Mouse (Mus musculus): ENCODE measurements around the gene Rcc1. TPM values are rescaled to one million over a fixed set of nuclear protein-coding genes. Genes with fewer than 3 reads are reported as not detected.
A peak's percentile ranks its signal among the peaks of the same experiment; 100 is the strongest.

Rcc1 gene
- polyA plus RNA-seq, 1 experiment from 2014 or later: 42.4 TPM

DNA sequence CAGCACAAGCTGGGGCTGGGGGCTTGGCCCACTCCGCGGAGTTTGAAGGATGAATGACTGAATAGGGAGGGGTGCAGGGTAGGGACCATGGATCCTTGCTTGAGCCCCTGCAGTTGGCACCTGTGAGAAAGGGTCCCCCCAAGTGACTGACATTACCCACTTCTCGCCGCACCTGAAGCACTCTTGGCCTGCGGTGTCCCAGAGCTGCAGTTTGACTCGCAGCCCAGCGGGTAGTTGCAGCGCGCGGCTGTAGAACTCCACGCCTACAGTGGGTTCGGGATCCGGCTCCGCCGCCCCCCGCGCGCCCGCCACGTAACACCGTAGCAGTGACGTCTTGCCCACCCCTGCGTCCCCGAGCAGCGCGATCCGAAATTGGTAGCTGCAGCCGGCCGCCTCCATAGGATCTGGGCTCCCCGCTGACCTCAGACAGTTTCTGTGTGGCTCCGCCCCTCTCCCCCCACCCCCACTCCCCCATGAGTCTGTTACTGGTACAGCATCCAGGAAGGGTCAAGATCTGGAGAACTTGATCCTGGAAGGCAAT, 50.4 kb downstream of the Rcc1 start, which contains the start of gene Rab42:
TSS of gene Rab42 (minus strand) at position 447 of the 541 bp plus-strand sequence.
- Histone ChIP-seq H3K27me3 (replicated peaks; ENCODE audit: control insufficient read depth, insufficient read depth, low read length) (no peaks in the 10 kb centered on the region), H3K4me3 (ENCODE audit: low read depth, low read length) (peak within 1 kb of the TSS; percentile 32), H3K9me3 (replicated peaks; ENCODE audit: control insufficient read depth, low read length) (no peaks in the 10 kb centered on the region), H3K4me1 (ENCODE audit: control insufficient read depth, insufficient read depth, low read length) (no peaks in the 10 kb centered on the region), H3K9ac (ENCODE audit: low read length) (peak within 1 kb of the TSS; percentile 52), H3K4me2 (ENCODE audit: low read length) (peak within 1 kb of the TSS; percentile 60), H3K27ac (ENCODE audit: low read depth, low read length) (no peak within 1 kb of the TSS), H3K36me3 (ENCODE audit: control insufficient read depth, insufficient read depth, low read length) (no peaks in the 10 kb centered on the region)
- no peak for ATAC-seq
- DNase-seq (ENCODE audit: low spot score): peak; percentile 33
- 1% methylated on average over 31 of the region's 31 CpGs for WGBS

DNA sequence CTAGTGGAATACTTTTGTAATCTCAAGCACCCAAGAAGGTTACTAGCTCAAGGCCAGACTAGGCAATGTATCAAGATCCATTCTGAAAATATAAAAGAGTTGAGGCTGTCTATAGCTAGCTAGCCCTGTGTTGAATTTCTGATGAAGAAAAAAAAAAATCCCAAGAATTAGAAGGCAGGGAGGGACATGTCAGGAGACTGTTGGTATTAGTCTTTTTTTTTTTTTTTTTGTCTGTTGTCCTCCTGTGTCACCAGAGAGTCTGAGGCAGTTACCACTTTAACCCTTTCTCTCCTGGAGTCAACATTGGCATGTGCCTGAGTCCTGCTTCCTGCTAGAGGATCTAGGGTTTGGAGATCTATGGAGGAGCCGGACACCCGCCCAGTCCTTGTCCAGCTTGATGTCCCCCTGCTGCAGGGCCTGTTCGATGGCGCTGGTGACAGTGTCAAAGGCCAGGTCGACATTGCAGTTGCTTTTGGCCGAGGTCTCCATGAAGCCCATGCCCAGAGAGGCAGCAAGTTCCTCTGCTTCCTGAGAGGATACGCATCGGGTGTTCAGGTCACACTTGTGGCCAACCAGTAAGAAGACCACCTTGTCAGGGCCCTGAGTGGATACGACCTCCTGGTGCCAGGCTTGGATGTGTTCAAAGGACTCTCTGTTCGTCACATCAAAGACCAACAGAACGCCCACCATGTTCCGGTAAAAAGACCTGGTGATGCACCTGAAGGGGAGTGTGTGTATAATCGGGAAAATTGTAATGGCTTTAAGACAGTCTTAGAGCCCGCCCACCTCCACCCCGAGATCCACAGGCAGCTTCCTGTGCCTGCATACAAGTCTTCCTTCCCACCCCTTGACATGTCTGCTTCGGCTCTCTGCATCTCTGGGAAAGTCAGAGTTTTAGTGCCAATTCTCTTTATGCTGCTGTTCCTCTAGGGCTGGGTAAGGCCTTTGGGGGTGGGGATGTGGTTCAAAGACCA, 51.2 kb downstream of the Rcc1 start:
- Histone ChIP-seq H3K36me3 (ENCODE audit: control insufficient read depth, insufficient read depth, low read length) (no peaks in the 10 kb centered on the region), H3K9ac (ENCODE audit: low read length) (peak overlapping the region; percentile 52; the same call in 1 of the 2 replicates), H3K4me1 (ENCODE audit: control insufficient read depth, insufficient read depth, low read length) (no peaks in the 10 kb centered on the region), H3K4me2 (ENCODE audit: low read length) (peak overlapping the region; percentile 60; the same call in 1 of the 2 replicates), H3K4me3 (ENCODE audit: low read depth, low read length) (peak overlapping the region; percentile 32; the same call in 1 of the 2 replicates), H3K9me3 (replicated peaks; ENCODE audit: control insufficient read depth, low read length) (no peaks in the 10 kb centered on the region), H3K27ac (ENCODE audit: low read depth, low read length) (no peak overlapping the region), H3K27me3 (replicated peaks; ENCODE audit: control insufficient read depth, insufficient read depth, low read length) (no peaks in the 10 kb centered on the region)
- no peak for ATAC-seq
- no peak for DNase-seq (ENCODE audit: low spot score)
- WGBS: 63% methylated on average over 16 of the region's 16 CpGs

DNA sequence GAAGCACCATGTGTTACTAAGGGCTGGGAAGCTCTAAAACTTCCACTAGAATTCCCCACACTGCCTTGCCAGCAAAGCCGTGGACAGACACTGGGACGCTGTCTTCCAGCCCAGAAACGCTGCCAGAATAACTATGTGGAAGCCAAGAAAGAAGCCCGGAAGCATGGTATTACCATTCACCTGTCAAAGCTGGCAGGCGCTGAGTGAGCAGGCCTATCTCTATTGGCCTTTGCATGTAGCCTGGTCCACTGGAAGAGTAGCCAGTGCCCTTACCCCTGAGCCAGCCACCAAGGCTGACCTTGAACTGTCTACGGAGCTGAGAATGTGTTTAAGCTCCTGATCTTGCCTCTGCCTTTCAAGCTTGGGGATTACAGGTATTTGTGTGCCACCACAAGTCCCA, 51.9 kb downstream of the Rcc1 start:
- H3K27me3 ChIP-seq (replicated peaks; ENCODE audit: control insufficient read depth, insufficient read depth, low read length): no peaks in the 10 kb centered on the region
- DNase-seq (ENCODE audit: low spot score) (no peak), ATAC-seq (no peak)
- H3K4me3 ChIP-seq (ENCODE audit: low read depth, low read length): no peak overlapping the region
- H3K4me1 ChIP-seq (ENCODE audit: control insufficient read depth, insufficient read depth, low read length): no peaks in the 10 kb centered on the region
- no peak overlapping the region for H3K9ac ChIP-seq (ENCODE audit: low read length)
- H3K27ac ChIP-seq (ENCODE audit: low read depth, low read length): no peak overlapping the region
- no peak overlapping the region for H3K4me2 ChIP-seq (ENCODE audit: low read length)
- H3K9me3 ChIP-seq (replicated peaks; ENCODE audit: control insufficient read depth, low read length): no peaks in the 10 kb centered on the region
- WGBS: 87% methylated on average over 6 of the region's 6 CpGs
- H3K36me3 ChIP-seq (ENCODE audit: control insufficient read depth, insufficient read depth, low read length): no peaks in the 10 kb centered on the region

DNA sequence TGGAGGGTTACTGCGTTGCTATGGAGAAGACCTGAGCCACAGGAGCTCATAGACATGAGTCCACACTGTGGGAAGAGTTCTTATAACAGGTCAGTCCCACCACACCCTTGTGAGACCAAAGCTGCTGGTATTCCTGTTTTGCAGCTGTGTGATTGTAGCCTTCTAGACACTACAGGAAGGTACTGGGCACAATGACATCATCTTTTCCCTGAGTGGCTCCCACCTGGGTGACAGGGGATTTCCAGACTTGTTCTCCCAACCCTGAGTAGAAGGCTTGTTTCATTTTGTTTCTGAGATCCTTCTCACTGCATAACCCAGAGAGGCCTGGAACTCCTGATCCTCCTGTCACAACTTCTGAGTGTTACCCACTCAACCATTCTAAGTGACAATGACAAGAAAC, 53.6 kb downstream of the Rcc1 start:
- Histone ChIP-seq H3K4me1 (ENCODE audit: control insufficient read depth, insufficient read depth, low read length) (no peaks in the 10 kb centered on the region), H3K4me3 (ENCODE audit: low read depth, low read length) (no peak overlapping the region), H3K27ac (ENCODE audit: low read depth, low read length) (no peak overlapping the region), H3K9me3 (replicated peaks; ENCODE audit: control insufficient read depth, low read length) (no peaks in the 10 kb centered on the region), H3K9ac (ENCODE audit: low read length) (no peak overlapping the region), H3K36me3 (ENCODE audit: control insufficient read depth, insufficient read depth, low read length) (no peaks in the 10 kb centered on the region), H3K27me3 (replicated peaks; ENCODE audit: control insufficient read depth, insufficient read depth, low read length) (no peaks in the 10 kb centered on the region), H3K4me2 (ENCODE audit: low read length) (no peak overlapping the region)
- WGBS: 85% methylated on average over 1 of the region's 1 CpGs
- DNase-seq (ENCODE audit: low spot score): no peak
- no peak for ATAC-seq

DNA sequence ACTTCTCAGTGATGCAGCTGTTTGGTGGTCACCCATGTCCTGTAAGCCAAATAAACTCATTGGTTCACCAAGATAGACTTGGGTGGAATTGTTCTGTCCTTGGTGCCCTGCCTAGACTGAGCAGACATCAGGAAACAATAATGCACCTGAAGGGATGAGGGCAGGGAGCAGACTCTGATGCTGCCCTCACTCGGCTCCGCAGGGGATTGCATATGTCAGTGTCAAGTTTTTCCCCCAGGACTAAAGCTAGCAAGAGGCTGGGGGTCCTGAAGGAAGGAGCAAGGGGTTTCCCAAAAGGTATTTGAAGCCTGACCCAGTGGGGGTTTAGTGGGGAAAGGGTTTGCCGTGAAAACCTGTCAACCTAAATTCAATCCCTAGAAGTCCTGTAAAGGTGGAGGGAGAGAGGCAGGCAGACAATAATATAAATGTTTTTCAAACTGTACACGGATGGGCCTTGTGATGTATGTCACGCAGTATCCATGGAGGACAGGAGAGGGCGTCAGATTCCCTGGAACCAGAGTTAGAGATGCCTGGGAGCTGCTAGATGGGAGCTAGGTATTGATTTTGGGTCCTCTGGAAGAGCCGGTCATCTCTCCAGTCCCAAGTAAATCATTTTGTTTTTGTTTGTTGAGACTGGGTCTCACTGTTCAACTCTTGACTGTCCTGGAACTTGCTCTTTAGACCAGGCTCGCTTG, 57.6 kb downstream of the Rcc1 start:
- H3K4me3 ChIP-seq (ENCODE audit: low read depth, low read length): no peak overlapping the region
- DNase-seq (ENCODE audit: low spot score): no peak
- ATAC-seq: no peak

DNA sequence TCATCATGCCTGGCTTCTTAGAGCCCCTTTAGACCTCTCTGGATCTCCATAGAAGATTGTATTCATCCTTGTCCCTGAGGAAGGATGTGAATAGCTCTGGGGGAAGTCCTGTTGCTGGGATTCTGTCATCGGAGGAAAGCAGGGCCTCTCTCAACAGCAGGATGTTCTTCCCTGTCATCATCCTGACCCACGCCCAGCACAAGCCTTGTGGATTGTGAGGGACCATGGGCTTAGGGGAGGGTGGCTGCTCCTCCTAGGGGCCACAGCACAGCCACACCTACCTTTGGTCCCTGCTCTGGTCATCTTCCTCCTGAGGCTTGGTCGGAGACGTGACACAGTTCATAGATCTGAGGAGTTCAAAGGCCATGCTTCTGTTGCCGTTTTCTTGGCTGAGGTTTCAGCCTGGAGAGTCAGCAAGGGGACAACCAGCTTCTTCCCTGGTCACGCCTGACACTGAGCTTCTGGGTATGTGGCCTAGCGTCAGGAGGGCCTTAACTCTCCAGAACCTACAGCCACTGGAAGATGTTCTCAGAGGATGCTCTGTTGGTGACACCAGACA, 59.6 kb downstream of the Rcc1 start:
- H3K27ac ChIP-seq (ENCODE audit: low read depth, low read length): no peak overlapping the region
- no peak overlapping the region for H3K4me3 ChIP-seq (ENCODE audit: low read depth, low read length)
- ATAC-seq (no peak), DNase-seq (ENCODE audit: low spot score) (no peak)
- no peaks in the 10 kb centered on the region for H3K4me1 ChIP-seq (ENCODE audit: control insufficient read depth, insufficient read depth, low read length)
- H3K4me2 ChIP-seq (ENCODE audit: low read length): no peak overlapping the region
- peaks cover 45% of the 10 kb centered on the region for H3K36me3 ChIP-seq (ENCODE audit: control insufficient read depth, insufficient read depth, low read length)
- no peaks in the 10 kb centered on the region for H3K27me3 ChIP-seq (replicated peaks; ENCODE audit: control insufficient read depth, insufficient read depth, low read length)
- no peaks in the 10 kb centered on the region for H3K9me3 ChIP-seq (replicated peaks; ENCODE audit: control insufficient read depth, low read length)
- no peak overlapping the region for H3K9ac ChIP-seq (ENCODE audit: low read length)
- 86% methylated on average over 7 of the region's 7 CpGs for WGBS

More for the DNA sequence above, 57.6 kb downstream of the Rcc1 start:
- WGBS: 49% methylated on average over 8 of the region's 8 CpGs
- no peak overlapping the region for H3K9ac ChIP-seq (ENCODE audit: low read length)
- H3K4me1 ChIP-seq (ENCODE audit: control insufficient read depth, insufficient read depth, low read length): no peaks in the 10 kb centered on the region
- H3K36me3 ChIP-seq (ENCODE audit: control insufficient read depth, insufficient read depth, low read length): peaks cover 37% of the 10 kb centered on the region
- H3K27ac ChIP-seq (ENCODE audit: low read depth, low read length): no peak overlapping the region
- H3K9me3 ChIP-seq (replicated peaks; ENCODE audit: control insufficient read depth, low read length): no peaks in the 10 kb centered on the region
- no peaks in the 10 kb centered on the region for H3K27me3 ChIP-seq (replicated peaks; ENCODE audit: control insufficient read depth, insufficient read depth, low read length)
- H3K4me2 ChIP-seq (ENCODE audit: low read length): no peak overlapping the region

DNA sequence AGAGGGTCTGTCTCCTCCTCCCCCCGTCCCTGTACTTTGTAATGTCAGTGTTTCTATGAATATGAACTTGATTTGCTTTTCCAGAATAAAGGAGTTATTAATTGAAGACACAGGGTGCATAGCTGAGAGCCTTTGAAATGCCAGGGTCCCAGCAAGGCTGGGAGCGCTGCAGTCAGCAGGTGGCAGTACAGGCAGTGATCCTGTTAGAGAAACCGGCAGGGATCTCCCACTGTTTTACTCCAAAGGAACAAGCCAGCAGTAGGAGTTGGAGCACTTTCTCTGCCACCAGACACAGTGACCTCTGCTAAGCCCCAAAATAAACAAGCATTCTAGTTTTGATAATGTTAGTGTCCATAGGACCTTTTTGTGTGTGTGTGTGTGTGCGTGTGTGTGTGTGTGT, 60.4 kb downstream of the Rcc1 start:
- WGBS: 55% methylated on average over 4 of the region's 4 CpGs
- DNase-seq (ENCODE audit: low spot score): peak; percentile 52
- H3K9ac ChIP-seq (ENCODE audit: low read length): no peak overlapping the region
- H3K4me1 ChIP-seq (ENCODE audit: control insufficient read depth, insufficient read depth, low read length): no peaks in the 10 kb centered on the region
- H3K27ac ChIP-seq (ENCODE audit: low read depth, low read length): no peak overlapping the region
- H3K4me3 ChIP-seq (ENCODE audit: low read depth, low read length): no peak overlapping the region
- H3K27me3 ChIP-seq (replicated peaks; ENCODE audit: control insufficient read depth, insufficient read depth, low read length): no peaks in the 10 kb centered on the region
- ATAC-seq: no peak
- peaks cover 45% of the 10 kb centered on the region for H3K36me3 ChIP-seq (ENCODE audit: control insufficient read depth, insufficient read depth, low read length)
- no peak overlapping the region for H3K4me2 ChIP-seq (ENCODE audit: low read length)
- no peaks in the 10 kb centered on the region for H3K9me3 ChIP-seq (replicated peaks; ENCODE audit: control insufficient read depth, low read length)

DNA sequence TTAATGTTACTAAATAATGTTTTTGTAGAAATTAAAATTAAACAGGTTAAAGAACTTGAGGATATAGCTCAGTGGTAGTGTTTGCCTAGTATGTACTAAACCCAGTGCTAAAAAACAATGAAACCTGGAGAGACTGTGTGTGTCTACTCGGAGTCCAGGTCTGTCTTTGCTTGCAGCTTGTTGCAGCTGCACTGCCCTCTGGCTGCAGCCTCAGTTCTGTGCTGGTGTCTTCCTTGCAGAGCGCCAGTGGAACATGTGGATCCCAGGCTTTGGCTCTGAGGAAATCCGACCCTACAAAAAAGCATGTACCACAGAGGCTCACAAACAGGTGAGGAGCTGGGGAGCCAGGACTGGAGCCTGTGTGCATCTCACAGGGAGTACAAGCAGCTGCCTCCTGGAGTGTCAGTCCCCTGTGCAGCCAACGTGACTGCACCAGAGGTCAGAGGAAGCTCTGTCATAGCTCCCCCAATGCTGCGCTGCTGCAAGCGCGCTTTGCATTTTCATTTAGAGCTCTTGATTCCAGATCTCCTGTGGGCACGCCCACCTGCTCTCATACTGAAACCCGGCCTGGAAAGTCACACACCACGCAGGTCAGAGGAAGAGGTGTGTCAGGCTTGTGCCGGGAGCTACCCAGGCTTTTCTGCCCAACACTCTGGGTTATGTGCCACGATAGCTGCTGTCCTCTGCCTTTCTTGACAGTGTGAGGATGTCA, 61.6 kb downstream of the Rcc1 start:
- Histone ChIP-seq H3K4me3 (ENCODE audit: low read depth, low read length) (no peak overlapping the region), H3K9me3 (replicated peaks; ENCODE audit: control insufficient read depth, low read length) (no peaks in the 10 kb centered on the region), H3K9ac (ENCODE audit: low read length) (no peak overlapping the region), H3K27ac (ENCODE audit: low read depth, low read length) (no peak overlapping the region), H3K27me3 (replicated peaks; ENCODE audit: control insufficient read depth, insufficient read depth, low read length) (no peaks in the 10 kb centered on the region), H3K4me2 (ENCODE audit: low read length) (no peak overlapping the region), H3K36me3 (ENCODE audit: control insufficient read depth, insufficient read depth, low read length) (peaks cover 45% of the 10 kb centered on the region), H3K4me1 (ENCODE audit: control insufficient read depth, insufficient read depth, low read length) (no peaks in the 10 kb centered on the region)
- ATAC-seq: no peak
- WGBS: 83% methylated on average over 12 of the region's 12 CpGs
- no peak for DNase-seq (ENCODE audit: low spot score)

Measured in forebrain, embryonic 14.5 days (tissue).